Mouse (Mus musculus): ENCODE measurements around the gene Spata13.

DNA sequence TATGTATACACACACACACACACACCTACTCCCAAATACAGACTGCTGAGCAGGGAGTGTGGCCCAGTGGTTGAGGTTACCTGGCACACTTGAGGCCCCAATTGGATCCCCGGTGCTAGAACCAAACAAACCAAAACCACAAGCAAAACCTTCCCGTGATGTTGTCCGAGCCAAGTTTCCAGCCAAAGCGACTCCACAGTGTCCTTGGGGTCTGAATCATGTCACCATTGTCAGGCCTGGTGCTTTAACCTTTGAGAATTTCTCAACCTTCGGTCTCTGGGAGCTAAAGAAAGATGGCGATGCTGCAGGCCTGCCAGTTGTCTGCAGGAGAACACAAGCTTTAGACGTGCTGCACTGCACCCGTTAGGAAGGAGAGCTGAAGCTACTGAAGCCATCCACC is 26.8 kb downstream of the Spata13 start:
- TF ChIP-seq CTCF (IDR thresholded peaks at IDR 0.05; ENCODE audit: low read depth, low read length) (no peak), POLR2A (IDR thresholded peaks at IDR 0.05; ENCODE audit: borderline replicate concordance, low read depth, low read length) (no peak)
